Mouse (Mus musculus): ENCODE measurements around the gene Adgrg2.

DNA sequence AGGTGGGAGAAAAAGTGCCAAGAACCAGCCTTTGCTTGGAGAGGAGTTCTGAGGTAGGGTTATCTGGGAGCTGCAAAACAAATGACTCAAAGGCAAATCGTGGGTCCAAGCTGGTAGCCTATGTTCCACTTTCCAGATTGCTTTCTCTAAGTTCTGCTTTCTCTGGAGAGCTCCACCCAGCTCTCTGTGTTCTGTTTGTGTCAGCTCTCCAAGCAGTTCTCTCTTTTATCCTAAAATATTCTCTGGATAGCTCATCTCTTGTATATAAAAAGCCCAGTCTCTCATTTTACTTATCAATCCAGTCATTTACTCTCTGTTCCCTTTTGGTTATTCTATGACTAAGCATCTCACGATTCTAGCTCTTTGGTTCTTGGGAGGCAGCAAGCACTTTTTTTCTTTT, 119.7 kb downstream of the Adgrg2 start:
- TF ChIP-seq CTCF (conservative IDR thresholded peaks at IDR 0.05; ENCODE audit: low read length) (no peak), POU5F1 (IDR thresholded peaks at IDR 0.05; ENCODE audit: borderline replicate concordance, low read length) (no peak)
